Mouse (Mus musculus) thymus, adult 2 months (tissue): ENCODE results near the gene Olfr401.

ENCODE experiments used
- CTCF ChIP-seq: fragments of 200-500 bp; IDR thresholded peaks from 2 replicates; pipeline ENCODE4 v1.5.1; 2012; ENCODE audit warnings: mild to moderate bottlenecking, control low read depth, low read length, moderate library complexity, borderline replicate concordance; ENCODE audit not compliant: control insufficient read depth, poor library complexity, insufficient read depth; ENCODE audit errors: extremely low read depth
- POLR2A ChIP-seq: fragments of 200-500 bp; IDR thresholded peaks from 2 replicates; pipeline ENCODE4 v1.6.1; 2012; ENCODE audit warnings: mild to moderate bottlenecking, low read length, control low read depth, moderate library complexity; ENCODE audit not compliant: control insufficient read depth, poor library complexity, insufficient read depth; ENCODE audit errors: extremely low read depth

- TF ChIP-seq POLR2A: no peak
- no peak for TF ChIP-seq CTCF
Measured at GRCm38 (mm10) chr11:74153229-74153628, 39.7 kb downstream of the Olfr401 start, which contains the start of gene Olfr402.
